Mouse (Mus musculus) ES-E14 (cell line): Measurements from ENCODE around the gene Cdc25a. TPM values are rescaled to one million over a fixed set of nuclear protein-coding genes. Genes with fewer than 3 reads are reported as not detected.

Experiments
- DNase-seq: peaks from one replicate; pipeline ENCODE4 v3.0.0-alpha.2; 2013; ENCODE audit warnings: low read depth, low spot score
- H3K27ac ChIP-seq: 2 replicates; pipeline ENCODE4 v1.5.1; 2012; ENCODE audit warnings: low read depth, mild to moderate bottlenecking, low read length, moderate library complexity, mixed read lengths; ENCODE audit not compliant: poor library complexity, insufficient read depth, severe bottlenecking
- H3K36me3 ChIP-seq: 2 replicates; pipeline ENCODE4 v1.6.1; 2012; ENCODE audit warnings: mild to moderate bottlenecking, low read length, moderate library complexity, mixed read lengths; ENCODE audit not compliant: control insufficient read depth, poor library complexity, insufficient read depth, severe bottlenecking
- H3K4me1 ChIP-seq, 2 experiments: fragments of 150-350 bp in 1 of 2; sonication (generic) in 1 of 2; 2 replicates each; pipeline ENCODE4 v1.6.1; 2012; ENCODE audit warnings: low read length in 2 of 2, mild to moderate bottlenecking in 1 of 2, mixed read lengths in 1 of 2; ENCODE audit not compliant: control insufficient read depth in 2 of 2, insufficient read depth in 2 of 2, poor library complexity in 1 of 2
- H3K4me3 ChIP-seq, 2 experiments: fragments of 150-350 bp in 1 of 2; sonication (generic) in 1 of 2; 2 replicates each; pipeline ENCODE4 v1.5.1; 2012; ENCODE audit warnings: low read length in 2 of 2, low read depth in 1 of 2, mild to moderate bottlenecking in 1 of 2, mixed read lengths in 1 of 2; ENCODE audit not compliant: insufficient read depth in 1 of 2, poor library complexity in 1 of 2, severe bottlenecking in 1 of 2
- H3K9ac ChIP-seq: 2 replicates; pipeline ENCODE4 v1.6.1; 2012; ENCODE audit warnings: low read depth, mild to moderate bottlenecking, low read length, mixed read lengths; ENCODE audit not compliant: poor library complexity, insufficient read depth, severe bottlenecking
- H3K9me3 ChIP-seq: fragments of 150-350 bp; sonication (generic); 2 replicates; pipeline ENCODE4 v1.6.1; 2012; ENCODE audit warnings: low read depth, mild to moderate bottlenecking, low read length; ENCODE audit not compliant: control insufficient read depth, insufficient read depth
- CHD2 ChIP-seq: IDR thresholded peaks from 2 replicates; pipeline ENCODE4 v1.6.1; 2014; ENCODE audit warnings: mild to moderate bottlenecking, low read depth, low read length, inconsistent platforms
- HCFC1 ChIP-seq: IDR thresholded peaks from 2 replicates; pipeline ENCODE4 v1.6.1; 2012; ENCODE audit warnings: low read length, inconsistent platforms, borderline replicate concordance; ENCODE audit not compliant: insufficient read depth
- MAFK ChIP-seq: IDR thresholded peaks from 2 replicates; pipeline ENCODE4 v1.6.1; 2014; ENCODE audit warnings: mild to moderate bottlenecking, low read depth, low read length, inconsistent platforms; ENCODE audit not compliant: insufficient read depth
- ZC3H11A ChIP-seq: IDR thresholded peaks from 2 replicates; pipeline ENCODE4 v1.6.1; 2012; ENCODE audit warnings: low read depth, mild to moderate bottlenecking, inconsistent platforms, low read length, borderline replicate concordance
- ZNF384 ChIP-seq: IDR thresholded peaks from 2 replicates; pipeline ENCODE4 v1.6.1; 2012; ENCODE audit warnings: low read depth, low read length, inconsistent platforms
- in situ Hi-C, 2 experiments: fragments of 600-800 bp; cut with MboI; formaldehyde crosslinking; loops; one replicate each; pipeline ENCODE4 v1.15.1; 2025; ENCODE audit warnings: low sequenced_read_pairs in 2 of 2, inconsistent platforms in 1 of 2; ENCODE audit not compliant: unreplicated experiment in 2 of 2
- total RNA-seq: library from RNA; depleted of rRNA; stranded (reverse); fragments of 300-350 nt; gene quantifications from 2 replicates; pipeline ENCODE4 v1.2.3, GENCODE M21; 2012

Cdc25a gene
- total RNA-seq, 1 experiment, result 58.3 TPM

DNA sequence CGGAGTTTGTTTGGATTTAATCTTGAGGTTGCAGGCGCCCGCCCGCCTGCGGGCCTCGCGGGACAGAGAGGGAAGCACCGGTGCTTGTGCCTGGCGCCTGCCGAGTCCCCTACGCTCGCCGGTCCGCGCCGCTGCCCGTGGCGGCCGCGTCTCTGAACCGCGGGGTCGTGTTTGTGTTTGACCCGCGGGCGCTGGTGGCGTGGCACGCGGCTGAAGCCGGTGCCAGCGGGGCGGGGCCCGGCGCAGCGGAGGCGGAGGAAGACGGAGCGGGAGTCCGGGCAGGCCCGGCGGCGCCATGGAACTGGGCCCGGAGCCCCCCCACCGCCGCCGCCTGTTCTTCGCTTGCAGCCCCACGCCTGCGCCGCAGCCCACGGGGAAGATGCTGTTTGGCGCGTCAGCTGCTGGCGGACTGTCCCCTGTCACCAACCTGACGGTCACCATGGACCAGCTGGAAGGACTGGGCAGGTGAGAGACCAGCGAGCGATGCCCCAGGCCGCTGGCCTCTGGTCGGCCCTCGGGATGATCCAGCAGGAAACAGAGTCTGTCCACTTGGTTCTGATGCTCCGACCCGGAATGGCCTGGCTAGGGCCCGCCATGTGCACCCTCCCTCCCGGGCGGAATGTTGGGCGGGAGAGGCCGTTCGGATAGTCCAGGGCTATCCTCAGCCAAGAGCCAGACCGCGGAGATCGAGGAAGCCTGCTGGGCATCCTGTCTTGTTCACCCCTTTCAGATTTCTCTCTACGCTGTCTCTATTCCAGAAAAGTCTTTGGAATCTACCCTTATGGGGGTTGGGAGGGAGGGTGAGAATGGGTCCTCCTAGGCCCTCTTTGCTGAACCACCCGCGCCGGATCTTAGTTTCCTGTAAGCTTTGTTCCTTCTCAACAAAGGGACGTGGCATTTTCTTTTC is 569 bp downstream of the Cdc25a start:
- Histone ChIP-seq H3K9me3 (no peaks in the 10 kb centered on the region), H3K36me3 (peaks cover 24% of the 10 kb centered on the region), H3K4me1 (peaks cover 4 to 13% of the 10 kb centered on the region in 2 experiments; a peak in 2 of 4 replicates), H3K9ac (peak overlapping the region; percentile 90), H3K27ac (peak overlapping the region; percentile 45), H3K4me3 (peak overlapping the region; percentile 83 to 99)
- DNase-seq, result no peak
- in situ Hi-C loops, result loop anchor here in 1 of 2 experiments (25.0 kb wide), 1 partner anchor 211 kb away; no protein-coding TSS in a partner anchor
- TF ChIP-seq CHD2 (no peak), HCFC1 (no peak; the same call in 1 of the 2 replicates)

DNA sequence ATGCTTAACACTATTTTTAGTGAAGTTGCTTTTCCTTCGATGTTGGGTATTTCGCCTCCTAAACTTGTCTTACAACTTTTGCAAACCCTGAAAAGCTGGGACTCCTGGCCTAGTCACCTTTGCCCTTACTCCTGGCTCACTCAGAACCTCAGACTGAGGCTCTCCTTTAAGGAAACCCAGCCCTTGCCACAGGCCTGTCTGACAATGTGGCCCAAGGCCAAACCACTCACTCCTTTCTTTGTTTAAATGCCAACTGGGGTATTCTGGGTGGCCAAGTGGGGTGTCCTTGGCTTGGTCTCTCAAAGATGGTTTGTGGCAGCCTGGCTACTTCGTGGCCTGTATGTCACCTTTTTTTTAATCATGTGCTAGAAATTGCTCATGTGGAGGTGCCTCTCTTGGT is 1.4 kb downstream of the Cdc25a start:
- TF ChIP-seq HCFC1 (no peak), MAFK (no peak), CHD2 (no peak), ZC3H11A (no peak), ZNF384 (no peak)
- H3K4me1 ChIP-seq, result peaks cover 4 to 11% of the 10 kb centered on the region in 2 experiments; a peak in 2 of 4 replicates
- H3K27ac ChIP-seq, result no peak overlapping the region
- H3K9ac ChIP-seq, result peak overlapping the region; percentile 39
- no peaks in the 10 kb centered on the region for H3K9me3 ChIP-seq
- peak overlapping the region; percentile 83 to 99 for H3K4me3 ChIP-seq
- in situ Hi-C loops, result loop anchor here in 1 of 2 experiments (25.0 kb wide), 1 partner anchor 211 kb away; no protein-coding TSS in a partner anchor
- DNase-seq, result no peak
- H3K36me3 ChIP-seq, result peaks cover 31% of the 10 kb centered on the region

DNA sequence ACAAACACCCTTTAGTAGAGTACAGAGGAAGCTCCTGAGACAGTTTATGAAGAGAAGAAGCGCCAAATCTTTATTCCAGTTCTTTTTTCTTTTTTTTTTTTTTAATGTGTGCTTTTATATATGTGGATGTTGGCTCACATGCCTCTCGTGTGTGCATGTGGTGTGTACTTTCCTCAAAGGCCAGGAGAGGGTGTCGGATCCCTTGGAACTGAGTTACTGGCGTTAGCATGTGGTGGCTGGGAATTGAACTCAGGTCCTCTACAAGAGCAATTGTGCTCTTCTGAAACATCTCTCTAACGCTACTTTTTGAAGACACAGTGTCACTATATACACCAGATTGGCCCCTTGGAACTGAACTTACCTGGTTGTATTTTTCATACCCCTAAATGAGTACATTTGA is 2.3 kb downstream of the Cdc25a start:
- H3K27ac ChIP-seq, result no peak overlapping the region
- no peak for DNase-seq
- peak overlapping the region in 1 of 2 experiments; percentile 83; a peak in 2 of 4 replicates for H3K4me3 ChIP-seq
- peaks cover 34% of the 10 kb centered on the region for H3K36me3 ChIP-seq
- peaks cover 4 to 9% of the 10 kb centered on the region in 2 experiments; a peak in 2 of 4 replicates for H3K4me1 ChIP-seq
- in situ Hi-C loops, result loop anchor here in 1 of 2 experiments (25.0 kb wide), 1 partner anchor 210 kb away; no protein-coding TSS in a partner anchor
- no peaks in the 10 kb centered on the region for H3K9me3 ChIP-seq
- TF ChIP-seq ZNF384 (no peak), CHD2 (no peak), ZC3H11A (no peak), MAFK (no peak), HCFC1 (no peak)
- peak overlapping the region; percentile 39; the same call in 1 of the 2 replicates for H3K9ac ChIP-seq

DNA sequence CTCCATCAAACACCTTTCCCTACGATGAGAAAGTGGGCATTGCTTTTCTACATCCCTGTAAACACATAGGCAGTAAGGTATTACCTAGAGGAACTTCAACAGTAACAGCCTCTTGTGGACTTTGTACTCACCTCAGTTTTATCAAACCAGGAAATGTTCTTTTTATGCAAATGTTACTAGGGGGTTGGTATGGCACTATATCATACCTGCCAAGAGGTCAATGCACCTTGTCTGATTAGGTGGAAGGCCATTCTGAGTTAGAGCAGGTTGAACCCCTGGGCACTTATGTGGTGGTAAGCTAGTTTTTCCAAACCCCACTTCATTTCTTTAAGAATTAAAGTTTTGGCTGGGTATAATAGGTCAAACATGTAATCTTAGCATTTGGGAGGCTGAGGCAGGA is 3.9 kb downstream of the Cdc25a start:
- TF ChIP-seq ZC3H11A (no peak), MAFK (no peak), ZNF384 (no peak), HCFC1 (no peak), CHD2 (no peak)
- H3K4me3 ChIP-seq, result no peak overlapping the region
- no peaks in the 10 kb centered on the region for H3K9me3 ChIP-seq
- peaks cover 45% of the 10 kb centered on the region for H3K36me3 ChIP-seq
- peaks cover 2 to 4% of the 10 kb centered on the region in 2 experiments; a peak in 2 of 4 replicates for H3K4me1 ChIP-seq
- H3K27ac ChIP-seq, result no peak overlapping the region
- H3K9ac ChIP-seq, result no peak overlapping the region
- in situ Hi-C loops, result loop anchor here in 1 of 2 experiments (25.0 kb wide), 1 partner anchor 208 kb away; no protein-coding TSS in a partner anchor
- DNase-seq, result no peak
